Mouse (Mus musculus): ENCODE results near the gene Dmc1. TPM values are rescaled to one million over a fixed set of nuclear protein-coding genes. Genes with fewer than 3 reads are reported as not detected.

The Dmc1 gene
- polyA plus RNA-seq, 1 experiment from 2014 or later, result 1.8 TPM

DNA sequence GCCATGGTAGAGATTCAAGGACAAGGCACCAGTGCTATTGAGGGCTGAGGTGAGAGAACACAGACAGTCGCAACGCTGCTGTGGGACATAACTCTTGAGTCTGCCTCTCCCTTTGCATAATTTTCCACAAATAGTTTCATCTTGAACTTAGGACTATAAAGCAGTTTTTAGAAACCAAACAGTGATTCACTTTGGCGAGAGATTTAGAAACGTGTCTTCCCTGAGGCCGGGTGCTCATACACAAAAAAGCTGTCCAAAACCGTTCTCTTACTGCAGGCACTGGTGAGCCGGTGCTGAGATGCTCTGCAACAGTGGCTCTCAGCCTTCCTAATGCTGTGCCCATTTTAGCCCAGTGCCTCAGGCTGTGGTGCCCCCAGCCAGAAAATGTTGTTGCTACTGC is 3.3 kb upstream of the Dmc1 start:
- no peak for ATAC-seq (ENCODE audit: low FRiP score)
- Histone ChIP-seq H3K27ac (no peak overlapping the region), H3K9me3 (no peaks in the 10 kb centered on the region), H3K4me3 (replicated peaks) (no peak overlapping the region), H3K27me3 (peaks cover 14% of the 10 kb centered on the region), H3K4me2 (no peak overlapping the region), H3K9ac (no peak overlapping the region), H3K36me3 (replicated peaks) (peaks cover 18% of the 10 kb centered on the region), H3K4me1 (peaks cover 6% of the 10 kb centered on the region)
- 84% methylated on average over 7 of the region's 7 CpGs for WGBS

DNA sequence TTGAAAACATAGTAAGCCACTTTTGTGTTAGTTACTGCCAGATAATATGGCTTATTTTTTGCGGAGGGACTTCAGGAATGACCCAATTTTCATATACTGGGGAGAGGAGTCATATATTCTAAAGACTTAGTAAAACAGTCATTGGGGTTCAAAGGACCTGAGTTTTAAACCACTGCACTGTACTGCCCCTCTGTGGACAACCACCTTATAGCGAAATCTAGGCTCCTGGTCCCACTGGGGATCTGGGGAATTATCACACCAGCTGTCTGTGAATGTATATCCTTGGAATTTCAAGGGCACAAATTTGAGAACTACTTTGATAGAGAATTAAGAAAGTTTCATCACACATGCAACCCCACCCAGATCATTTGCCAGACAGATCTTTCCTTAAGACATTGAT is 2.8 kb upstream of the Dmc1 start:
- H3K27ac ChIP-seq, result no peak overlapping the region
- H3K27me3 ChIP-seq, result peaks cover 14% of the 10 kb centered on the region
- H3K4me2 ChIP-seq, result no peak overlapping the region
- H3K4me1 ChIP-seq, result peaks cover 6% of the 10 kb centered on the region
- WGBS, result 54% methylated on average over 2 of the region's 2 CpGs
- no peaks in the 10 kb centered on the region for H3K9me3 ChIP-seq
- ATAC-seq (ENCODE audit: low FRiP score), result no peak
- no peak overlapping the region for H3K4me3 ChIP-seq (replicated peaks)
- H3K9ac ChIP-seq, result no peak overlapping the region
- peaks cover 15% of the 10 kb centered on the region for H3K36me3 ChIP-seq (replicated peaks)

- no peak for ATAC-seq (ENCODE audit: low FRiP score)
- 91% methylated on average over 12 of the region's 12 CpGs for WGBS
Observed at GRCm38 (mm10) chr15:79606161-79606560, 1.3 kb upstream of the Dmc1 start.

DNA sequence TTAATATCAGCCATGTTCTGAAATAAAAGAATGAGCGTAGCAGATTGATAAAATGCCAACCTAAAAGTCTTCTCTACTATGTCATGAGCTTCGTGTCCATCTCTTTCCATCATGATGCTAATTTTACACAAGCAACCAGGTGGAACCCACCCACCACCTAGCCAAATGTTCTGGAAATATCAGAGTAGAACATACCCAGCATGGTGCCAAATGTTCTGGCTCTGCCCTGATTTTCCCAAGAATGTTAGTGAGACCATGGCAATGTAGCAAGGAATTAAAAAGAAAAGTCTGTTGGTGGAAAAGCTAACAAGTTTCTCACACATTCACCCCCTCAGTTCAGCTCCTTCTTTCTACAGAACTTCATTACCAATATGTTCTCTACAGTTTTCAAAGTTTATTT is 4.7 kb downstream of the Dmc1 start:
- Histone ChIP-seq H3K9ac (no peak overlapping the region), H3K27me3 (peaks cover 10% of the 10 kb centered on the region), H3K4me2 (no peak overlapping the region), H3K36me3 (replicated peaks) (no peaks in the 10 kb centered on the region), H3K4me1 (peaks cover 4% of the 10 kb centered on the region), H3K9me3 (no peaks in the 10 kb centered on the region), H3K27ac (no peak overlapping the region), H3K4me3 (replicated peaks) (no peak overlapping the region)
- WGBS, result 90% methylated on average over 2 of the region's 2 CpGs
- ATAC-seq (ENCODE audit: low FRiP score), result no peak

More at GRCm38 (mm10) chr15:79606161-79606560, 1.3 kb upstream of the Dmc1 start:
- Histone ChIP-seq H3K27ac (no peak overlapping the region), H3K9me3 (no peaks in the 10 kb centered on the region), H3K9ac (no peak overlapping the region), H3K4me3 (replicated peaks) (no peak overlapping the region), H3K36me3 (replicated peaks) (peaks cover 9% of the 10 kb centered on the region), H3K4me1 (peaks cover 6% of the 10 kb centered on the region), H3K27me3 (peaks cover 14% of the 10 kb centered on the region), H3K4me2 (no peak overlapping the region)

GRCm38 (mm10) chr15:79598715-79599114 is 6.2 kb downstream of the Dmc1 start:
- no peak overlapping the region for H3K4me2 ChIP-seq
- H3K36me3 ChIP-seq (replicated peaks), result no peaks in the 10 kb centered on the region
- no peaks in the 10 kb centered on the region for H3K4me1 ChIP-seq
- 84% methylated on average over 1 of the region's 1 CpGs for WGBS
- H3K4me3 ChIP-seq (replicated peaks), result no peak overlapping the region
- H3K9ac ChIP-seq, result no peak overlapping the region
- H3K9me3 ChIP-seq, result no peaks in the 10 kb centered on the region
- H3K27ac ChIP-seq, result no peak overlapping the region
- no peak for ATAC-seq (ENCODE audit: low FRiP score)
- H3K27me3 ChIP-seq, result no peaks in the 10 kb centered on the region

DNA sequence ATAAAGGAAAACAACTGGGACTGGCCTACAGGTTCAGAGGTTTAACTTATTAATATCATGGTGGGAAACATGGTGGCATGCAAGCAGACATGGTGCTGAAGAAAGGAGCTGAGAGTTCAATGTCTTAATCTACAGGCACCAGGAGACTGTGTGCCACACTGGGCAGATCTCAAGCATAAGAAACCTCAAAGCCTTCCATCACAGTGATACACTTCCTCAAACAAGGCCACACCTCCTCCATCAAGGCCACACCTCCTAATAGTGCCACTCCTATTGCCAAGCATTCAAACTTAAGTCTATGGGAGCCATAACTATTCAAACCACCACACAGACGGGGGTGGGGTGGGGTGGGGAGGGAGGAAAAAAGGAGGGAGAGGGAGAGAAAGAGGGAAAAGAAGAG is 23.3 kb downstream of the Dmc1 start:
- H3K27me3 ChIP-seq, result no peaks in the 10 kb centered on the region
- no peaks in the 10 kb centered on the region for H3K9me3 ChIP-seq
- no peak overlapping the region for H3K9ac ChIP-seq
- no peaks in the 10 kb centered on the region for H3K4me1 ChIP-seq
- no peaks in the 10 kb centered on the region for H3K36me3 ChIP-seq (replicated peaks)
- no peak overlapping the region for H3K4me2 ChIP-seq
- H3K4me3 ChIP-seq (replicated peaks), result no peak overlapping the region
- no peak for ATAC-seq (ENCODE audit: low FRiP score)
- 61% methylated on average over 1 of the region's 1 CpGs for WGBS
- no peak overlapping the region for H3K27ac ChIP-seq

- no peak for ATAC-seq (ENCODE audit: low FRiP score)
- WGBS, result 51% methylated on average over 6 of the region's 6 CpGs
Observed at GRCm38 (mm10) chr15:79577671-79578426, 27.1 kb downstream of the Dmc1 start.

DNA sequence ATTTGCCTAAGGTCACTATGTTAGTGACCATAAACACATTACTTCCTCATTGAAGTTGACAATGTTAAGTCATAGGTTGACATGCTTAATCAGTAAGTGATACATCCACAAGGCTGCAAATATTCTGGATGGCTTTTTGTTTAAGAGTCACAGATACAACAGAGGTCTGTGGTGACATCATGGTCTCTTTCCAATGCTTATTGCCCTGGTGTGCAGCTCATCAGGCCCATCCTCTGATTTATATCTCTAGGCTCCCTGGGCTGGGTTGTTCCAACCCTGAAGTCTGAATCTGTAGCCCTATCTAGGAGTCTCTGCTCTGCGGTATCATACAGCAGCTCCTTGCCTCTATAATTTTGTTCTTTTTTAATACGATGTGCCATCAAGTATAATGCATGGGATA is 28.0 kb downstream of the Dmc1 start:
- Histone ChIP-seq H3K9me3 (no peaks in the 10 kb centered on the region), H3K27ac (no peak overlapping the region), H3K36me3 (replicated peaks) (no peaks in the 10 kb centered on the region), H3K4me1 (no peaks in the 10 kb centered on the region), H3K4me2 (no peak overlapping the region), H3K27me3 (no peaks in the 10 kb centered on the region), H3K9ac (no peak overlapping the region), H3K4me3 (replicated peaks) (no peak overlapping the region)
- WGBS, result 93% methylated on average over 2 of the region's 2 CpGs
- no peak for ATAC-seq (ENCODE audit: low FRiP score)

More at GRCm38 (mm10) chr15:79577671-79578426, 27.1 kb downstream of the Dmc1 start:
- Histone ChIP-seq H3K9me3 (no peaks in the 10 kb centered on the region), H3K4me2 (no peak overlapping the region), H3K4me3 (replicated peaks) (no peak overlapping the region), H3K27ac (no peak overlapping the region), H3K36me3 (replicated peaks) (no peaks in the 10 kb centered on the region), H3K27me3 (no peaks in the 10 kb centered on the region), H3K9ac (no peak overlapping the region), H3K4me1 (no peaks in the 10 kb centered on the region)

DNA sequence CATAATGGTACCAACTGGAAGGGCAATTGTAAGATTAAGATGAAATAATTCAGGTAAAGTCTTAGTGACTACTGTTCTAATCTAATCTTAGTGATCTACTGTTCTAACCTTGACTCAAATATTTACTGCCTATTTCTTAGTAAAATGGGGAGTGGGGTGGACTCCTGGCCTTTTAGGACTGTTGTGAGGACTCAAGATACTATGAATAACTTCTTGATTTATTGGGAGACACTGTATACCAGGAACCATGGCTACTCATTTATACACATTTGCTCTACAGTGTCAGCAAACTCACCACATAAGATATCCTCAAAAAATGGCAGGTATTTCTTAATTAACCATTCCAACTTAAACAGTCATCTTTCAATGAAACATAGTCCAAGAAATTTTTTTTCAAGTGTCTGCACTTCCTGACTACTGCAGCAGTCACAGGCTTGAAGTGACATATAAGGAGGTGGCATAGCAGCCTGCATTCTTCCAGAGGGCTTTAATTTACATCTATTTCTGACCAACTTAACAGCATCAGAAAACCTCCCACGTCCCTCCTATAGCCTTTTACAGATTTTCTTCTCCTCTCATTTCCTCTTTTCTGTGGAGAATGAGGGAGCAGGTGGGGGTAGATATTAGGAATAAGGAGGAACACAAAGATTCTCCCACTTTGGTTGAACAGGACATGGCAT is 29.2 kb downstream of the Dmc1 start:
- no peaks in the 10 kb centered on the region for H3K36me3 ChIP-seq (replicated peaks)
- H3K9me3 ChIP-seq, result no peaks in the 10 kb centered on the region
- H3K9ac ChIP-seq, result no peak overlapping the region
- no peak for ATAC-seq (ENCODE audit: low FRiP score)
- no peak overlapping the region for H3K4me2 ChIP-seq
- H3K4me3 ChIP-seq (replicated peaks), result no peak overlapping the region
- H3K27ac ChIP-seq, result no peak overlapping the region
- no peaks in the 10 kb centered on the region for H3K4me1 ChIP-seq
- H3K27me3 ChIP-seq, result no peaks in the 10 kb centered on the region
- 67% methylated on average over 1 of the region's 1 CpGs for WGBS

DNA sequence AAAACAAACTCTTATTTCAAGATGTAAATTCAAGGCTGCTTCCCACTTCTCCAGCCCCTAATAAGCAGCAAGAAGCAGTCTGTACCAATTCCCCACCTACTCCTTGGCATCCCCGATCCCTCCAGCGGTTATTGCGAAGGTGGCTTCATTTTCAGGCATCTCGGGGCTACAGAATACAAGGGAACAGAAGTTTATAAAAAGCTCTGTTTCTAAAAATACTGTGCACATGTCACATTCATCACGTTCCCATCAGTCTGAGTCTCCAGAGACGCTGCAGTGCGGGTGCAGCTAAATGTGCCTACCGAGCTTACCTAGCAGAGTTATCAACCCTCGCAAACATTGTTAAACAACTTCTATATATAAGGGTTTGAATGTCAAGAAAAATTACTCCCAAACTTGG is 42.5 kb downstream of the Dmc1 start:
- H3K27me3 ChIP-seq, result no peaks in the 10 kb centered on the region
- H3K4me1 ChIP-seq, result no peaks in the 10 kb centered on the region
- no peak for ATAC-seq (ENCODE audit: low FRiP score)
- no peak overlapping the region for H3K4me2 ChIP-seq
- no peak overlapping the region for H3K27ac ChIP-seq
- 86% methylated on average over 9 of the region's 9 CpGs for WGBS
- H3K36me3 ChIP-seq (replicated peaks), result no peaks in the 10 kb centered on the region
- no peaks in the 10 kb centered on the region for H3K9me3 ChIP-seq
- H3K4me3 ChIP-seq (replicated peaks), result no peak overlapping the region
- H3K9ac ChIP-seq, result no peak overlapping the region

DNA sequence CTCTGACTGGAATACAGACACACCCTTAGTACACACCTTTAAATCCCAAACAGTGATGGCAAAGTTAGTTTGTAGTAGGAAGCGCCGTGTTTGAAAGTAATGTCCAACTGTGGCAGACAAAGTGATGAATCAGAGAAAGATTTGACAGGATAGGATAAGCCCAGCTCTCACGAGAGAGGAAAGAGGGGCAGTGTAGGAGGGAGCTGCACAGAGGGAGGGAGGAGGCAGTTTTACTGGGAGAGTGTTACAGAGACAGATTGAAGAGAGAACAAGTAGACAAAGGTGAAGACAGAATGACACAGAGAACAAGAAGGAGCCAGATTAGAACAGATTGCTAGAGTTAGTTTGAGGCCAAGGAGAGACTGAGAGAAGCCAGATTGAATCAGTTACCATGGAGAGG is 45.3 kb downstream of the Dmc1 start:
- 81% methylated on average over 3 of the region's 3 CpGs for WGBS
- Histone ChIP-seq H3K27me3 (no peaks in the 10 kb centered on the region), H3K4me3 (replicated peaks) (no peak overlapping the region), H3K9ac (no peak overlapping the region), H3K27ac (no peak overlapping the region), H3K4me2 (no peak overlapping the region), H3K9me3 (no peaks in the 10 kb centered on the region), H3K36me3 (replicated peaks) (no peaks in the 10 kb centered on the region), H3K4me1 (no peaks in the 10 kb centered on the region)
- no peak for ATAC-seq (ENCODE audit: low FRiP score)

GRCm38 (mm10) chr15:79552566-79552965 is 52.3 kb downstream of the Dmc1 start:
- H3K4me1 ChIP-seq, result no peaks in the 10 kb centered on the region
- no peak overlapping the region for H3K27ac ChIP-seq
- H3K9me3 ChIP-seq, result no peaks in the 10 kb centered on the region
- H3K4me2 ChIP-seq, result no peak overlapping the region
- H3K4me3 ChIP-seq (replicated peaks), result no peak overlapping the region
- 78% methylated on average over 5 of the region's 5 CpGs for WGBS
- no peaks in the 10 kb centered on the region for H3K36me3 ChIP-seq (replicated peaks)
- no peak for ATAC-seq (ENCODE audit: low FRiP score)
- no peaks in the 10 kb centered on the region; the same call in 1 of the 2 replicates for H3K27me3 ChIP-seq
- H3K9ac ChIP-seq, result no peak overlapping the region

GRCm38 (mm10) chr15:79548226-79548625 is 56.7 kb downstream of the Dmc1 start:
- 97% methylated on average over 2 of the region's 2 CpGs for WGBS
- ATAC-seq (ENCODE audit: low FRiP score), result no peak
- no peaks in the 10 kb centered on the region; the same call in 1 of the 2 replicates for H3K27me3 ChIP-seq
- no peak overlapping the region for H3K27ac ChIP-seq
- H3K4me1 ChIP-seq, result peaks cover 24% of the 10 kb centered on the region
- H3K4me2 ChIP-seq, result no peak overlapping the region
- H3K9me3 ChIP-seq, result no peaks in the 10 kb centered on the region
- no peak overlapping the region for H3K4me3 ChIP-seq (replicated peaks)
- H3K36me3 ChIP-seq (replicated peaks), result peaks cover 12% of the 10 kb centered on the region
- H3K9ac ChIP-seq, result no peak overlapping the region

Measured in forebrain, embryonic 12.5 days (tissue).